Mouse (Mus musculus): Measurements from ENCODE around the gene Flot2.

Flot2 gene

GRCm38 (mm10) chr11:78062563-78062962 lies 24.8 kb downstream of the Flot2 start:
- no peak for DNase-seq (ENCODE audit: low spot score)

GRCm38 (mm10) chr11:78065906-78066305 lies 28.2 kb downstream of the Flot2 start:
- DNase-seq (ENCODE audit: low spot score) = no peak

GRCm38 (mm10) chr11:78066641-78067040 lies 28.9 kb downstream of the Flot2 start:
- DNase-seq (ENCODE audit: low spot score) = no peak

- no peak for DNase-seq (ENCODE audit: low spot score)
Measured at GRCm38 (mm10) chr11:78067566-78067965, 29.8 kb downstream of the Flot2 start.

GRCm38 (mm10) chr11:78069130-78069529 lies 31.4 kb downstream of the Flot2 start:
- DNase-seq (ENCODE audit: low spot score) = no peak

GRCm38 (mm10) chr11:78069646-78070045 lies 31.9 kb downstream of the Flot2 start:
- no peak for DNase-seq (ENCODE audit: low spot score)

GRCm38 (mm10) chr11:78071938-78072337 lies 34.2 kb downstream of the Flot2 start:
- DNase-seq (ENCODE audit: low spot score) = no peak

GRCm38 (mm10) chr11:78072425-78073130 lies 34.8 kb downstream of the Flot2 start:
- DNase-seq (ENCODE audit: low spot score) = no peak

GRCm38 (mm10) chr11:78073577-78074276 lies 36.0 kb downstream of the Flot2 start:
- no peak for DNase-seq (ENCODE audit: low spot score)

- DNase-seq (ENCODE audit: low spot score) = no peak
Measured at GRCm38 (mm10) chr11:78074277-78074652, 36.5 kb downstream of the Flot2 start.

- DNase-seq (ENCODE audit: low spot score) = no peak
Measured at GRCm38 (mm10) chr11:78074666-78075065, 36.9 kb downstream of the Flot2 start.

GRCm38 (mm10) chr11:78079961-78080921 lies 42.5 kb downstream of the Flot2 start, which contains the start of gene Eral1:
TSS of gene Eral1 (minus strand) at chr11:78080383.
- peak; percentile 84 for DNase-seq (ENCODE audit: low spot score)

- no peak for DNase-seq (ENCODE audit: low spot score)
Measured at GRCm38 (mm10) chr11:78083595-78083994, 45.9 kb downstream of the Flot2 start.

- no peak for DNase-seq (ENCODE audit: low spot score)
Measured at GRCm38 (mm10) chr11:78086925-78087479, 49.3 kb downstream of the Flot2 start.

GRCm38 (mm10) chr11:78087756-78088281 lies 50.1 kb downstream of the Flot2 start:
- DNase-seq (ENCODE audit: low spot score) = no peak

- no peak for DNase-seq (ENCODE audit: low spot score)
Measured at GRCm38 (mm10) chr11:78094137-78094503, 56.4 kb downstream of the Flot2 start.

GRCm38 (mm10) chr11:78094504-78095143 lies 56.9 kb downstream of the Flot2 start, which contains the start of gene Fam222b:
TSS of gene Fam222b (plus strand) at chr11:78094660.
- DNase-seq (ENCODE audit: low spot score) = peak; percentile 93

- no peak for DNase-seq (ENCODE audit: low spot score)
Measured at GRCm38 (mm10) chr11:78095144-78095516, 57.4 kb downstream of the Flot2 start.

- DNase-seq (ENCODE audit: low spot score) = no peak
Measured at GRCm38 (mm10) chr11:78097077-78097476, 59.3 kb downstream of the Flot2 start.

- no peak for DNase-seq (ENCODE audit: low spot score)
Measured at GRCm38 (mm10) chr11:78100746-78101145, 63.0 kb downstream of the Flot2 start.

- DNase-seq (ENCODE audit: low spot score) = no peak
Measured at GRCm38 (mm10) chr11:78102142-78102541, 64.4 kb downstream of the Flot2 start.

Data from layer of hippocampus, adult 11-12 months (tissue).